Mouse (Mus musculus) cortical plate, adult 2 months (tissue): Measurements from ENCODE around the gene Slc12a6.

ENCODE experiments used
- CTCF ChIP-seq: fragments of 200-500 bp; IDR thresholded peaks from 2 replicates; pipeline ENCODE4 v1.5.1; 2011; ENCODE audit warnings: mild to moderate bottlenecking, control low read depth, low read length; ENCODE audit not compliant: insufficient read depth; ENCODE audit errors: extremely low read depth
- POLR2A ChIP-seq: fragments of 200-500 bp; IDR thresholded peaks from 2 replicates; pipeline ENCODE4 v1.6.1; 2011; ENCODE audit warnings: mild to moderate bottlenecking, low read length, control low read depth; ENCODE audit not compliant: insufficient read depth; ENCODE audit errors: extremely low read depth

DNA sequence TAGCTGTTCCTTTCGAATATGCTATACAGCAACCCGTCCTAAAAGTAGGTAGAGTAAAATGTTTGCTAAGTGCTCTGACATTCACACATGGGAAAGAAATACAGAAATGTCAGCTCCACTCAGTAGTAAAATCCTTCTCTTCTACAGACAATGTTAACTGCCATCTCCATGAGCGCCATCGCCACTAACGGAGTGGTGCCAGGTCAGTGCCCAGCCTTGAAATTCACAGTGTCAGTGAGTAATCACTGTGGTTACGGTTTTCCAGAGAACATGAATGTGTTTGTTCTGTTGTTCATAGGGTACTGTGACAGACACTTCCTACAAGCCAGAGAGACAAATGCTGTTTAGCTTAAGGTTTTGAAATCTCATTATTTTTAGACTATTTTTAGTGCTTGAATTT is 71.6 kb downstream of the Slc12a6 start:
- TF ChIP-seq POLR2A = no peak
- TF ChIP-seq CTCF = no peak
